Mouse (Mus musculus) regulatory T cell (primary cell): ENCODE results near the gene Man1c1.

ENCODE experiments used
- in situ Hi-C: fragments of 300-600 bp; cut with MboI, MseI; formaldehyde crosslinking; loops from one replicate; pipeline ENCODE4 v1.15.1; 2025; ENCODE audit warnings: high pct_unique_total_duplicates

Man1c1 gene

GRCm38 (mm10) chr4:134514309-134514930, 189.7 kb downstream of the Man1c1 start:
- in situ Hi-C loops, result no loop called here

GRCm38 (mm10) chr4:134512798-134513197, 191.3 kb downstream of the Man1c1 start:
- in situ Hi-C loops, result no loop called here

GRCm38 (mm10) chr4:134511730-134512129, 192.4 kb downstream of the Man1c1 start:
- in situ Hi-C loops, result no loop called here
